Mouse (Mus musculus): Measurements from ENCODE around the gene Csrnp1.

The Csrnp1 gene

DNA sequence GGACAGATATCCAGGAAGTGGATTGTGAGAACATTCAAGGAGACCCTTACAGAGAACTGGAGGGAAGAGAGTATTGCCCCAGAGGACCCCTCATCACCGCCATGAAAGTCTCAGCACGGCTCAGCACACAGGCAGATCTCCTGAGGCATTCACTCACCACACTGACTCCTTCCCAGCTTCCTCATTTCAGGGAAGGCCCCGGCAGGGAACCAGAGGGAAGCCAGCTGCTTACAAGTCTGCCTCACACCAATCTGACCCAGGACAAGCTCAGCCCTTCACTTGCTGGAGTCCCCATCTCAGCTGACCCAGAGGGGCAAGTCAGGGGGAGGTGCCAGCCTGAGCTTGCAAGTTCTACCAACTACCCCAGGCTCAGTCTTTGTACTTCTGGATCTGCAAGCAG is 35.7 kb downstream of the Csrnp1 start:
- no peak for DNase-seq (ENCODE audit: low read depth, low spot score)

- peak; percentile 83 for DNase-seq (ENCODE audit: low read depth, low spot score)
Measured at GRCm38 (mm10) chr9:119945173-119945900, 39.1 kb downstream of the Csrnp1 start.

- no peak for DNase-seq (ENCODE audit: low read depth, low spot score)
Measured at GRCm38 (mm10) chr9:119943326-119943725, 41.1 kb downstream of the Csrnp1 start.

GRCm38 (mm10) chr9:119941861-119942260 is 42.6 kb downstream of the Csrnp1 start:
- no peak for DNase-seq (ENCODE audit: low read depth, low spot score)

GRCm38 (mm10) chr9:119941407-119941806 is 43.1 kb downstream of the Csrnp1 start:
- DNase-seq (ENCODE audit: low read depth, low spot score) = no peak

DNA sequence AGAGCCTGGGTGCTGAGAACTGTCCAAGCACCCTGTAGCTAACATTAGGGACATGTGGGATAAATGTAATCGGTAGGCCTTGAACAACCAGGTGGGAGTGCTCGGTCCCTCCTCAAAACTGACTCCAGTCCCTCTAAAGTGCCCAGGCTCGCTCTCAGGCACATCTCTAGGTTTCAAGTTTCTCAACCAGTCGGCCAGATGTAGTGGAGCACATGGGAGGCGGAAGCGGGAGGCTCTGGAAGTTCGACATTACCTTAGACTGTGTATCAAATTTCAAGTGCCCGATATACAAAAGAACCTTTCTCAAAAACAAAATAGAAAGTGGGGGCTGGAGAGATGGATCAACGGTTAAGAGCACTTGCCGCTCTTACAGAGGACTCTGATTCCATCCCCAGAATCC is 44.8 kb downstream of the Csrnp1 start:
- no peak for DNase-seq (ENCODE audit: low read depth, low spot score)

GRCm38 (mm10) chr9:119938496-119938895 is 46.0 kb downstream of the Csrnp1 start:
- no peak for DNase-seq (ENCODE audit: low read depth, low spot score)

- DNase-seq (ENCODE audit: low read depth, low spot score) = peak; percentile 97
Measured at GRCm38 (mm10) chr9:119937005-119937773, 47.3 kb downstream of the Csrnp1 start, which contains the start of the genes Gorasp1 and Ttc21a. Gene Gorasp1, minus strand, starts transcription at chr9:119937565. Gene Ttc21a, plus strand, starts transcription at chr9:119937606.

- DNase-seq (ENCODE audit: low read depth, low spot score) = no peak
Measured at GRCm38 (mm10) chr9:119933675-119934074, 50.8 kb downstream of the Csrnp1 start.

- peak; percentile 59 for DNase-seq (ENCODE audit: low read depth, low spot score)
Measured at GRCm38 (mm10) chr9:119932358-119932757, 52.1 kb downstream of the Csrnp1 start.

GRCm38 (mm10) chr9:119926497-119926896 is 58.0 kb downstream of the Csrnp1 start:
- DNase-seq (ENCODE audit: low read depth, low spot score) = no peak

GRCm38 (mm10) chr9:119925729-119926128 is 58.7 kb downstream of the Csrnp1 start:
- DNase-seq (ENCODE audit: low read depth, low spot score) = no peak

DNA sequence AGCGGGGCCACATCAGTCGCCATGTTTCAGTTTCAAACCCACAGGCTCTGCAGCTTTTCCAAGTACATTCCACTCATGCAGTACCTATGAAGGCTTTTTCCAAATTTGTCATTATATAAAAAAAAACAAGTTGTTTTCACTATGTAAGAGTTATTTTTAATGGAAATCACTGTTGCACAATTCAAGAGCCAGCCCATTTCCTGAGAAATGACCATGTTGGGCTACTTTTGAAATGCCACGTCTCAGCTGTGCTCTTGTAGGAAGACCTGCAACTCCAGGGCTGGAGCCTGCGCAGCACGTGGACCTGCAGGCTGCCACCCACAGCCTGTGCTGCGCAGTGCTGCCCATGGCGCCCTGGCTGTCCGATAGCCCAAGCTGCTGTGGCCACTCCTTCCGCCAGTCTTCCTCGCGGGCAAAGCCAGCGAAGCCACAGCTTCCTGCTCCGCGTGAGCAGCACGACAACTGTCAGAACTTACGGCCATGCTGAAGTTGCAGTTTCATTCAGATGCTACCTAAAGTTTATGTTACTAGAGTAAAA is 59.3 kb downstream of the Csrnp1 start:
- no peak for DNase-seq (ENCODE audit: low read depth, low spot score)

GRCm38 (mm10) chr9:119923462-119923861 is 61.0 kb downstream of the Csrnp1 start:
- no peak for DNase-seq (ENCODE audit: low read depth, low spot score)
